Mouse (Mus musculus) E14TG2a.4 (cell line): Measurements from ENCODE around the gene Maml3.

Source experiments
- CTCF ChIP-seq: conservative IDR thresholded peaks from 2 replicates; pipeline ENCODE4 v1.5.1; 2014; ENCODE audit warnings: low read length
- NANOG ChIP-seq: IDR thresholded peaks from 2 replicates; pipeline ENCODE4 v1.6.1; 2014; ENCODE audit warnings: borderline replicate concordance, low read length, mixed read lengths
- POU5F1 ChIP-seq: IDR thresholded peaks from 2 replicates; pipeline ENCODE4 v1.6.1; 2014; ENCODE audit warnings: low read length, borderline replicate concordance

DNA sequence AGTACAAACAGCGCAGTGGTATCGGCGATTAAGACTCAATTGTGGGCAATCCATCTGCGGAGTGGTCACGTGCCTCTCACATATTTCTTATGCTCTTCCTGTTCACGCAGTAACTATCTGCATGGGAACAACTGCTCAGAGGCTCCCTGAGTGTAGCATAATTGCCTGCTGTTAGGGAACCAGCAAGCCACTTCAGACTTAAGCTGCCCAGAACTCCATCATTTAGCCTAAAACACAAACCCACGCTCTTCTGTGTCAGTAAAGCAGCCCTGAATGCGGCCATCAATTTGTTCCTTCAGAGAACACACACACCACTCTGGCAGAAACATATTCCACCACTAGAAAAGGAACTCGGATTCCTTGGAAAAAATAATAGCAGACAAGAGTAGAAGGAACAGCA lies 305.2 kb downstream of the Maml3 start:
- TF ChIP-seq CTCF (no peak), POU5F1 (no peak), NANOG (no peak)
